ENCODE assay signal across 10 mouse cellular contexts in genomic region chr16:94866300-94866956, GRCm38 (mm10).
A peak's percentile ranks its signal among the peaks of the same experiment; 100 is the strongest.
DNase-seq lines count a peak whose midpoint lies in the region; ATAC-seq and TF ChIP-seq lines count a peak whose summit lies in the region.
"Had no signal": no experiment of that assay in that cellular context is flagged by ENCODE, and none has a peak within 500 bp of the region (broad histone marks: within the 10 kb centered on the region; RNA-seq: fewer than 3 reads in every experiment).

No protein-coding gene starts in this region.

- no peak overlapping the region for H3K27ac ChIP-seq in kidney, embryonic 14.5 days (ENCODE audit: low read depth, low read length)
- H3K27ac ChIP-seq in limb, embryonic 14.5 days (replicated peaks; ENCODE audit: low read depth, low read length): no peak overlapping the region
- H3K27ac ChIP-seq: macrophage had no signal

- H3K4me3 ChIP-seq in kidney, embryonic 14.5 days (ENCODE audit: low read length): no peak overlapping the region
- H3K4me3 ChIP-seq in limb, embryonic 14.5 days (replicated peaks; ENCODE audit: low read length): no peak overlapping the region

- ATAC-seq in kidney, embryonic 14.5 days (ENCODE audit: low FRiP score, low TSS enrichment): peak; percentile 75
- peak; percentile 65; the same call in 1 of the 2 replicates for ATAC-seq in limb, embryonic 14.5 days (ENCODE audit: low FRiP score, low read depth)
- ATAC-seq: activated CD4-positive, CD25-positive, alpha-beta regulatory T cell, adult 4 months had no signal

- no peak for DNase-seq in kidney, adult 18-20 months
- DNase-seq in Muller cell, postnatal 12 days (ENCODE audit: inconsistent ontology term): peak; percentile 26
- DNase-seq in brain, adult 2 months (ENCODE audit: low read depth, low spot score): peak; percentile 46
- DNase-seq in limb, embryonic 14.5 days (ENCODE audit: low spot score): peak; percentile 50
- DNase-seq in natural killer cell, adult 2 months (ENCODE audit: low spot score in 2 of 2): no peak
- DNase-seq in layer of hippocampus, postnatal 25 days (ENCODE audit: extremely low spot score in 1 of 2, low spot score in 1 of 2): no peak
- DNase-seq in thymus, postnatal 0 days (ENCODE audit: low spot score): no peak

- no peak for TF ChIP-seq POLR2A in limb, embryonic 14.5 days (IDR thresholded peaks at IDR 0.05; ENCODE audit: borderline replicate concordance, extremely low read depth, insufficient read depth, insufficient read length)

- no peaks in the 10 kb centered on the region for H3K4me1 ChIP-seq in kidney, embryonic 14.5 days (ENCODE audit: control insufficient read depth, insufficient read depth, low read length)
- no peaks in the 10 kb centered on the region for H3K4me1 ChIP-seq in limb, embryonic 14.5 days (ENCODE audit: control insufficient read depth, insufficient read depth, low read length)

- no peaks in the 10 kb centered on the region for H3K9me3 ChIP-seq in kidney, embryonic 14.5 days (ENCODE audit: control insufficient read depth, low read length)
- H3K9me3 ChIP-seq in limb, embryonic 14.5 days (ENCODE audit: control insufficient read depth, low read length): no peaks in the 10 kb centered on the region

- H3K9ac ChIP-seq in kidney, embryonic 14.5 days (ENCODE audit: low read depth, low read length): no peak overlapping the region
- no peak overlapping the region for H3K9ac ChIP-seq in limb, embryonic 14.5 days (ENCODE audit: low read depth, low read length, severe bottlenecking)

- WGBS in kidney, embryonic 14.5 days: 42% methylated on average over 14 of the region's 14 CpGs
- WGBS in limb, embryonic 14.5 days: 32% methylated on average over 14 of the region's 14 CpGs

- H3K36me3 ChIP-seq in kidney, embryonic 14.5 days (ENCODE audit: control insufficient read depth, insufficient read depth, low read length): no peaks in the 10 kb centered on the region
- H3K36me3 ChIP-seq in limb, embryonic 14.5 days (ENCODE audit: control insufficient read depth, insufficient read depth, low read length): no peaks in the 10 kb centered on the region

- no peaks in the 10 kb centered on the region for H3K27me3 ChIP-seq in kidney, embryonic 14.5 days (ENCODE audit: control insufficient read depth, insufficient read depth, low read length)
- H3K27me3 ChIP-seq in limb, embryonic 14.5 days (ENCODE audit: control insufficient read depth, insufficient read depth, low read length): no peaks in the 10 kb centered on the region

- no peak overlapping the region for H3K4me2 ChIP-seq in kidney, embryonic 14.5 days (replicated peaks; ENCODE audit: low read depth, low read length)
- H3K4me2 ChIP-seq in limb, embryonic 14.5 days (replicated peaks; ENCODE audit: low read depth, low read length, severe bottlenecking): no peak overlapping the region; the same call in 1 of the 2 replicates

Comparison
In these comparisons a context has a peak if more than half of its experiments do, and no peak if none do; other contexts are left out.
1. DNase-seq: peak in Muller cell, postnatal 12 days (single experiment), brain, adult 2 months (single experiment) and limb, embryonic 14.5 days (single experiment); none in kidney, adult 18-20 months (single experiment), natural killer cell, adult 2 months (0 of 2), layer of hippocampus, postnatal 25 days (0 of 2) and thymus, postnatal 0 days (single experiment).